Mouse (Mus musculus) hindbrain, embryonic 15.5 days (tissue): ENCODE measurements around the gene Ogg1. TPM values are rescaled to one million over a fixed set of nuclear protein-coding genes. Genes with fewer than 3 reads are reported as not detected.

Source experiments
- ATAC-seq: fragments of 200-750 bp; cut with Nextera tagmentation; 2 replicates; pipeline ENCODE4 v1.8.0; 2017; ENCODE audit warnings: low read depth, moderate number of reproducible peaks, moderate TSS enrichment; ENCODE audit not compliant: low FRiP score
- H3K27ac ChIP-seq: fragments of 300-500 bp; sonication (generic); replicated peaks from 2 replicates; pipeline ENCODE4 v1.5.1; 2015; ENCODE audit warnings: mild to moderate bottlenecking, inconsistent platforms
- H3K27me3 ChIP-seq: fragments of 300-500 bp; sonication (generic); 2 replicates; pipeline ENCODE4 v1.6.1; 2015; ENCODE audit warnings: control low read depth, inconsistent platforms
- H3K36me3 ChIP-seq: fragments of 300-500 bp; sonication (generic); 2 replicates; pipeline ENCODE4 v1.6.1; 2015; ENCODE audit warnings: control low read depth, inconsistent platforms
- H3K4me1 ChIP-seq: fragments of 300-500 bp; sonication (generic); replicated peaks from 2 replicates; pipeline ENCODE4 v1.6.1; 2015; ENCODE audit warnings: control low read depth, inconsistent platforms
- H3K4me2 ChIP-seq: fragments of 300-500 bp; sonication (generic); 2 replicates; pipeline ENCODE4 v1.6.1; 2015; ENCODE audit warnings: moderate library complexity, mild to moderate bottlenecking, inconsistent platforms
- H3K4me3 ChIP-seq: fragments of 300-500 bp; sonication (generic); 2 replicates; pipeline ENCODE4 v1.5.1; 2015; ENCODE audit warnings: mild to moderate bottlenecking, inconsistent platforms
- H3K9ac ChIP-seq: fragments of 300-500 bp; sonication (generic); 2 replicates; pipeline ENCODE4 v1.6.1; 2015; ENCODE audit warnings: inconsistent platforms
- H3K9me3 ChIP-seq: fragments of 300-500 bp; sonication (generic); 2 replicates; pipeline ENCODE4 v1.6.1; 2016; ENCODE audit warnings: control low read depth, inconsistent platforms
- WGBS: fragments of 180-500 bp; shearing (Covaris S2); methylation state at CpG from one replicate; pipeline ENCODE4 v1.1.7; 2015; 5-methylcytosine and 5-hydroxymethylcytosine counted together
- polyA plus RNA-seq: library from polyadenylated mRNA; unstranded; fragments of >200 nt; fragmentation: Nextera tagmentation; extraction: Ambion mirVana; gene quantifications from 2 replicates; pipeline ENCODE4 v1.2.1, GENCODE M21; 2015

Ogg1 gene
- polyA plus RNA-seq, 1 experiment from 2014 or later = 9.3 TPM

- no peaks in the 10 kb centered on the region for H3K27me3 ChIP-seq
- no peaks in the 10 kb centered on the region for H3K9me3 ChIP-seq
- H3K27ac ChIP-seq = peak within 1 kb of the TSS; percentile 98
- H3K4me1 ChIP-seq = peaks cover 22% of the 10 kb centered on the region
- H3K4me2 ChIP-seq = peak within 1 kb of the TSS; percentile 95
- under 1% methylated on average over 61 of the region's 61 CpGs for WGBS
- ATAC-seq = peak; percentile 97
- H3K4me3 ChIP-seq = peak within 1 kb of the TSS; percentile 82
- peak within 1 kb of the TSS; percentile 92 for H3K9ac ChIP-seq
- peaks cover 45% of the 10 kb centered on the region for H3K36me3 ChIP-seq
Observed at GRCm38 (mm10) chr6:113377496-113378385, 51.0 kb downstream of the Ogg1 start, which contains the start of the genes Tada3 and Arpc4. Tada3 (minus strand) TSS chr6:113377883. Arpc4 (plus strand) TSS chr6:113378115.

DNA sequence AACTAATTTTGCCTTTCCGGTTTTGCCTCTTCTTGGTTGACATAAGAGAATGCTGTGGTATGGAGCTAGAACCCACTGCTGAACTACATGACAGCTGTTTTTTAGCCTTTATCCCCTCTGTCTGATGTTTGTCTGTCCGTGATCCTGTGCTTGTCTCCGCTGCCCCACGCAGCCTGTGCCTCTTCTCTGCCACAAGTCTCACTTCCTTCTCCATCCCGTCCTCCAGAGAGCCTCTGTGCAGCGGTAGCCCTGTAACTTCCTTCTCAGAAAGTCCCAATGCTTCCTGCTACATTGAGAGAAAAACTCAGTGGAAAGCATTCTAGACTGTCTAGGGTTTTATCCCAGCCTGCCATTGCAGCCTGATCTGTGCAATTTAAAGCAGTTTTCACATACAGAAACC is 52.5 kb downstream of the Ogg1 start:
- Histone ChIP-seq H3K27me3 (no peaks in the 10 kb centered on the region), H3K27ac (no peak overlapping the region), H3K36me3 (peaks cover 44% of the 10 kb centered on the region), H3K4me1 (peaks cover 22% of the 10 kb centered on the region), H3K9me3 (no peaks in the 10 kb centered on the region), H3K4me2 (peak overlapping the region; percentile 95), H3K9ac (no peak overlapping the region), H3K4me3 (peak overlapping the region; percentile 82)
- no peak for ATAC-seq
- 88% methylated on average over 6 of the region's 6 CpGs for WGBS

- Histone ChIP-seq H3K4me2 (no peak overlapping the region), H3K9me3 (no peaks in the 10 kb centered on the region), H3K4me3 (no peak overlapping the region), H3K9ac (no peak overlapping the region), H3K27ac (no peak overlapping the region), H3K36me3 (peaks cover 48% of the 10 kb centered on the region), H3K27me3 (no peaks in the 10 kb centered on the region), H3K4me1 (peaks cover 22% of the 10 kb centered on the region)
- ATAC-seq = no peak
- 93% methylated on average over 11 of the region's 11 CpGs for WGBS
Observed at GRCm38 (mm10) chr6:113380480-113380879, 53.7 kb downstream of the Ogg1 start.

DNA sequence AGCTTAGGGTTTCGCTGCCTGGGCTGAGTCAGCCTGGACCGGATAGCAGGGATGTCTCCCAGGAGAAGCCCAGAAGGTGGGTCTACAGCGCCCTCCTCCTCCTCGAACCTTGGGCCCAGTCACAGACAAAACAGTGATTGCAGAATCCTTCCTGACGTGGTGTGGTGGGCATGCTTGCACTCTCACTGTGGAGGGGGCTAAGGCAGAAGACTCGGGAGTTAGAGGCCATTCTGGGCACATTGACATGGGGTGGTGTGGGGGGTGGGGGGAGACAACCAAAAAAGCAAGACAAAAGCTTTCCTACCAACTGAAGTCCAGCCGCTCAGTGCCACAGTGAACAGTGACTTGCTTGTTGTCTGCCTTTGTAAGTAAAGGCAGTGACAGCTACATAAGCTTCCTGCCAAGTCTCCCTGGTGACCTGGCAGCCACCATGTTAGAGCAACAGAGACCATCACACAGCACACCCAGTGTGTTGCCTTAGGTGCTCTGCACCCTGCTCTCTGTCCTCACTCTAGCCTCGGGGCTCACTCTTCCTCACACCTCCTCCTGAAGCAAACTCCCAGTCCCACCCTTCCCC is 57.7 kb downstream of the Ogg1 start:
- Histone ChIP-seq H3K4me1 (peaks cover 1% of the 10 kb centered on the region), H3K4me3 (no peak overlapping the region), H3K27ac (peak overlapping the region; percentile 55; the same call in 1 of the 2 replicates), H3K36me3 (peaks cover 85% of the 10 kb centered on the region), H3K9ac (no peak overlapping the region), H3K27me3 (no peaks in the 10 kb centered on the region), H3K9me3 (no peaks in the 10 kb centered on the region), H3K4me2 (no peak overlapping the region)
- 82% methylated on average over 8 of the region's 8 CpGs for WGBS
- peak; percentile 79 for ATAC-seq

Other genes starting within 250 kb of the Ogg1 start
- 47.5 and 49.5 TPM in 2 replicates for gene Setd5, start 249.6 kb upstream of the Ogg1 start, polyA plus RNA-seq
- gene Lhfpl4, start 131.6 kb upstream of the Ogg1 start, polyA plus RNA-seq = 61.5 and 66.2 TPM in 2 replicates
- gene Mtmr14, start 89.1 kb upstream of the Ogg1 start, polyA plus RNA-seq = 35.7 and 41.0 TPM in 2 replicates
- gene Cpne9, start 44.7 kb upstream of the Ogg1 start, polyA plus RNA-seq = 4.8 and 10.2 TPM in 2 replicates
- 16.3 and 17.1 TPM in 2 replicates for gene Brpf1, start 19.8 kb upstream of the Ogg1 start, polyA plus RNA-seq
- 112 and 117 TPM in 2 replicates for gene Camk1, start 17.0 kb downstream of the Ogg1 start, polyA plus RNA-seq
- 70.7 and 77.5 TPM in 2 replicates for gene Tada3, start 50.9 kb downstream of the Ogg1 start, polyA plus RNA-seq
- gene Arpc4, start 51.1 kb downstream of the Ogg1 start, polyA plus RNA-seq = 413 and 423 TPM in 2 replicates
- gene Ttll3, start 62.3 kb downstream of the Ogg1 start, polyA plus RNA-seq = 11.1 and 11.3 TPM in 2 replicates
- gene Rpusd3, start 92.4 kb downstream of the Ogg1 start, polyA plus RNA-seq = 18.7 and 23.3 TPM in 2 replicates
- gene Cidec, start 108.8 kb downstream of the Ogg1 start, polyA plus RNA-seq = not detected in 2 replicates
- 96.5 and 98.2 TPM in 2 replicates for gene Jagn1, start 115.6 kb downstream of the Ogg1 start, polyA plus RNA-seq
- 0.09 and 0.21 TPM in 2 replicates for gene Il17re, start 131.5 kb downstream of the Ogg1 start, polyA plus RNA-seq
- 3.2 and 4.6 TPM in 2 replicates for gene Il17rc, start 144.5 kb downstream of the Ogg1 start, polyA plus RNA-seq
- 77.8 and 92.7 TPM in 2 replicates for gene Creld1, start 156.3 kb downstream of the Ogg1 start, polyA plus RNA-seq
- 11.3 and 12.6 TPM in 2 replicates for gene Prrt3, start 175.0 kb downstream of the Ogg1 start, polyA plus RNA-seq
- 109 and 115 TPM in 2 replicates for gene Emc3, start 204.7 kb downstream of the Ogg1 start, polyA plus RNA-seq
- 2.0 and 2.6 TPM in 2 replicates for gene Fancd2, start 204.7 kb downstream of the Ogg1 start, polyA plus RNA-seq